Mouse (Mus musculus): ENCODE data around the gene Cdc42bpa. TPM values are rescaled to one million over a fixed set of nuclear protein-coding genes. Genes with fewer than 3 reads are reported as not detected.
A peak's percentile ranks its signal among the peaks of the same experiment; 100 is the strongest.

Cdc42bpa gene
- total RNA-seq, 1 experiment from 2014 or later = 1.7 TPM

GRCm38 (mm10) chr1:180179840-180180239 lies 219.6 kb downstream of the Cdc42bpa start:
- ATAC-seq (ENCODE audit: extremely low read depth, insufficient number of reproducible peaks, low FRiP score, poor library complexity, severe bottlenecking) = no peak

DNA sequence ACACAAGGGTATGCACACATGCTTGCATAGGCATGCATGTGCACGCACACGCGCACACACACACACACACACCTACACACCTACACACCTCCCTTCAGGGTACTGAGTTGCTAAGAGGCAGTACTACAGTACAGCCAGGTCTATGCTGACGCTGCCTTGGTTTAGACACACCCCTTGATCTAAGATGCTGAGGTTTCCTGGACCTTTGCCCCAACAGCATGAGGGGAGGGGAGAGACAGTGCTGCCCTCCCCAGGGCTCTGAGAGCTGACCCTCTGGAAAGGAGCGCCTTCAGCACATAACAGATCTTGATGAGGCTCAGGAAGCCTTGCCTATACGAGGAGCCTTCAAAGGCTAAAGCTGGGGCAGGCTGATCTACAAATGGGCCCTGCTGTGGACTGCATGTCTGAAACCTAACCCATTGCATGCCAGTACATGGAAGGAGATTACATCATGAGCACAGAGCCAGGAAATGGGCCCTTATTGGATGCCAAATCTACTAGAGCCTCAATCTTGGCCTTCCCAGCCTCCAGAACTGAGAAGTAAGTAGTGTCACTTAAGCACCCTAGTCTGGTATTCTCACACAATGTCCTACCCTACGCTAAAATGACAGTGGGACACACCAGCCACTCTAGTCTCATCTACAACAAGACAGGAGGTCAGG lies 221.2 kb downstream of the Cdc42bpa start:
- no peak for ATAC-seq (ENCODE audit: extremely low read depth, insufficient number of reproducible peaks, low FRiP score, poor library complexity, severe bottlenecking)

DNA sequence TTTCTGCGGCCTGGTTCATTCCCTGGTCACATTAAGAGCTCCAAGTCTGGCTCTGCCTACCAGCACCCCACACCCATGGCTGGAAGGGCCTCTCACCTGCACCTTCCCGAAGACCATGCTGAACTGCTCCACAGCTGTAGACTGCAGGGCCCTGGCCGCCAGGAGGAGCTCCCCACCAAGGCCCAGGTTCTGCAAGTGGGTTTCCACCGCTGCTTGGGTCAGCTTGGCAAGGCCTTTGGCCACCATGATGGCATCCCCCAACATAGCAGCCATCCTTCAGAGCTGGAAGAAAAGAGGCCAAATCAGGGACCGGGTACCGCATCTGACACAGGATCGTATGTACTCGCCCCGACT lies 221.7 kb downstream of the Cdc42bpa start:
- no peak for ATAC-seq (ENCODE audit: extremely low read depth, insufficient number of reproducible peaks, low FRiP score, poor library complexity, severe bottlenecking)

DNA sequence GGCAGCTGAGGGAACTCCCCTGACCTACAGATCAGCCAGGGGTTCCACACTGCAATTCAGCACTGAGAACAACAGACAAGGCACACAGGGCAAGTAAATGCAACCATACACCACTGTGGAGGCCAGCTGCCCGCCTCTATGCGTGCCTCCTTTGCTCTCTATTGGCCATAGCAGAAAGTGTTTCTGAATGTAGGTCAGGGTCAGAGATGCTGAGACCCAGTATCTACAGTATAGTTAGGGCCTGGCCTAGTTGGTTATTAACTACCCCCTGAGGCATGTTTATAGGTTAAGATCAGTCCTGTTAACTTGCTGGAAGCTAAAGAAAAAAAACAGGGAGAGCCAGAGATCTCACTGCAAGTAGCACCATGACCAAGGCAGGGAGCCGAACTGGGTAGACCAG lies 222.5 kb downstream of the Cdc42bpa start:
- ATAC-seq (ENCODE audit: extremely low read depth, insufficient number of reproducible peaks, low FRiP score, poor library complexity, severe bottlenecking) = no peak

- no peak for ATAC-seq (ENCODE audit: extremely low read depth, insufficient number of reproducible peaks, low FRiP score, poor library complexity, severe bottlenecking)
These were observed 223.4 kb downstream of the Cdc42bpa start for GRCm38 (mm10) chr1:180183525-180184159.

- no peak for ATAC-seq (ENCODE audit: extremely low read depth, insufficient number of reproducible peaks, low FRiP score, poor library complexity, severe bottlenecking)
These were observed 224.5 kb downstream of the Cdc42bpa start for GRCm38 (mm10) chr1:180184768-180185167.

GRCm38 (mm10) chr1:180185877-180186276 lies 225.6 kb downstream of the Cdc42bpa start:
- ATAC-seq (ENCODE audit: extremely low read depth, insufficient number of reproducible peaks, low FRiP score, poor library complexity, severe bottlenecking) = no peak

GRCm38 (mm10) chr1:180186371-180186770 lies 226.1 kb downstream of the Cdc42bpa start:
- no peak for ATAC-seq (ENCODE audit: extremely low read depth, insufficient number of reproducible peaks, low FRiP score, poor library complexity, severe bottlenecking)

DNA sequence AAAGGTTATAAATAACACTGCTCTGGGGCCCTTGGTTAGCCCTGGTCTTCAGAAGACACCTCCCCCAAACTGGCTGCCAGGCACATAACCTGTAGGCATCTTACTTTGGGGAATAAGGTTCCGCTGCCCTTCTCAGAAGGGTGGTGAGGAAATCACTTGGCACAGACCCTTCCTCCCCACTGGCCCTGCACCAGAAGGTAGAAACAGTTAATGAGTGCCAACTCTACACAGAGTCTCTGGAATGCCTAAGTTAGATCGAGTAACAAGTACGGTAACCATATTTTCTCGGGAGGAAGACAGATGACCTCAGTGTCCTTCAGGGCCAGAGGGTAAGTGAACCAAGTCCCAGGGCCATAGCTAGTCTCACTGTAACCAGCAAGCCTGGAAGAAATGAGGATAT lies 228.7 kb downstream of the Cdc42bpa start:
- no peak for ATAC-seq (ENCODE audit: extremely low read depth, insufficient number of reproducible peaks, low FRiP score, poor library complexity, severe bottlenecking)

GRCm38 (mm10) chr1:180191112-180191511 lies 230.8 kb downstream of the Cdc42bpa start:
- no peak for ATAC-seq (ENCODE audit: extremely low read depth, insufficient number of reproducible peaks, low FRiP score, poor library complexity, severe bottlenecking)

- ATAC-seq (ENCODE audit: extremely low read depth, insufficient number of reproducible peaks, low FRiP score, poor library complexity, severe bottlenecking) = no peak
These were observed 231.5 kb downstream of the Cdc42bpa start for GRCm38 (mm10) chr1:180191651-180192220.

DNA sequence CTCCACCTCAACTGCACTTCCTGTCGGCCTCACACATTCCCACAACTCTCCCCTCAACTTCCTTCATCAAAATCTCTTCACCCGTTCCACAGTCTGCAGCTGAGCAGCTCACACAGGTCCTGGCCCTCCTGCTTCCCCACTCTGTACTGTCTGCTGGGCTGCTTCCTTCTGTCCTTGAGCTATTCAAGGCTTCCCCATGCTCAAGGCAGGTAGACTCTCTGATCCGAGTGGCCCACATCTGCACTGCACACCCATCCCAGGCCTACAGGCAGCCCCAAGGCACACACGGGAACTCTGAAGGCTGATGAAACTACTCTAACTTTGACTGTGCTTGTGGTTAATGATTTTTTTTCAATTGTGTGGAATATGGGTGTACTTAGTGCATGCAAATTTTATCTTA lies 232.6 kb downstream of the Cdc42bpa start:
- no peak for ATAC-seq (ENCODE audit: extremely low read depth, insufficient number of reproducible peaks, low FRiP score, poor library complexity, severe bottlenecking)

GRCm38 (mm10) chr1:180193391-180193935 lies 233.2 kb downstream of the Cdc42bpa start:
- no peak for ATAC-seq (ENCODE audit: extremely low read depth, insufficient number of reproducible peaks, low FRiP score, poor library complexity, severe bottlenecking)

DNA sequence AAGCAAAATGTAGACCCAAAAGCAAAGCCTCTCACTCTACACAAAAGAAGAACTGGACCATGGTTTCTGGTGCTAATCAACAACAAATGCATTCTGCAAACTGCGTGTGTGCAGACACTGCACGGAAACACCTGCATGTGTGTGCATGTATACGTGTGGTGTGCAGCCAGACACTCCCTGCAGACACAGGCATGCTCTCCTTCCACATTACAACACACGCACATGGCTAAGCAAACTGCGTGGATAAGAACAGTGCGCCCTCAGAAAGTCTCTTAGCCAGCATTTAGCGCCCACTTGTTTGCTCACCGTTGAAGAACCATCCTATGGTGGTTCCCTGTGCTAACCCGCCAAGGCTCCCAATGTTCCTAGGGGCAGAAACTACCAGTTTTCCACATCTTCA lies 233.8 kb downstream of the Cdc42bpa start:
- no peak for ATAC-seq (ENCODE audit: extremely low read depth, insufficient number of reproducible peaks, low FRiP score, poor library complexity, severe bottlenecking)

GRCm38 (mm10) chr1:180194781-180195471 lies 234.7 kb downstream of the Cdc42bpa start:
- ATAC-seq (ENCODE audit: extremely low read depth, insufficient number of reproducible peaks, low FRiP score, poor library complexity, severe bottlenecking) = peak; percentile 26; the same call in 1 of the 2 replicates

GRCm38 (mm10) chr1:180195703-180196381 lies 235.6 kb downstream of the Cdc42bpa start:
- ATAC-seq (ENCODE audit: extremely low read depth, insufficient number of reproducible peaks, low FRiP score, poor library complexity, severe bottlenecking) = peak; percentile 91

GRCm38 (mm10) chr1:180196508-180196907 lies 236.2 kb downstream of the Cdc42bpa start:
- ATAC-seq (ENCODE audit: extremely low read depth, insufficient number of reproducible peaks, low FRiP score, poor library complexity, severe bottlenecking) = no peak

DNA sequence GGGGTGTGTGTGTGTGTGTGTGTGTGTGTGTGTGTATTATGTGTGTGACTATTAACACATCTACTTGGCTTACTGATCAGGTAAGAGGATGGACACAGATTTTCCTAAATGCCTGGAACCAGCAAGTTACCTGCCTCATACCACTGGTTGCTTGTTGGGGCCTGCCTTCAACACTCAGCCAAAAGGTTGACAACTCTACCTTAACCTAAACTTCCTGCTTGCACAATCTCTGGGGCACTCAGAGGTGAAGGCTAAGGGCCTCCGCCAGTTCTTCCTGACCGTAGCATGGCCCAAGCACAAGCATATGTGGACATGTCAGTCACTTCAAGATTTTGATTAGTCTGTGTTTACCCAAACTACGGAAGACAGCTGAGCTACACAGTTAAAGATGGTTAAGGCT lies 237.7 kb downstream of the Cdc42bpa start:
- ATAC-seq (ENCODE audit: extremely low read depth, insufficient number of reproducible peaks, low FRiP score, poor library complexity, severe bottlenecking) = no peak

Measured in neutrophil, adult 5-6 weeks (primary cell).